Mouse (Mus musculus): ENCODE measurements at regions not wholly inside any gene's neighbourhood (a gene's known extent, or its start where the extent isn't known, plus 50 kb on each side); places are given as distances from the start of the nearest gene placed in this dataset.

GRCm38 (mm10) chr11:113032487-113033228 is 250.6 kb downstream of the Sox9 start:
- DNase-seq, result no peak

DNA sequence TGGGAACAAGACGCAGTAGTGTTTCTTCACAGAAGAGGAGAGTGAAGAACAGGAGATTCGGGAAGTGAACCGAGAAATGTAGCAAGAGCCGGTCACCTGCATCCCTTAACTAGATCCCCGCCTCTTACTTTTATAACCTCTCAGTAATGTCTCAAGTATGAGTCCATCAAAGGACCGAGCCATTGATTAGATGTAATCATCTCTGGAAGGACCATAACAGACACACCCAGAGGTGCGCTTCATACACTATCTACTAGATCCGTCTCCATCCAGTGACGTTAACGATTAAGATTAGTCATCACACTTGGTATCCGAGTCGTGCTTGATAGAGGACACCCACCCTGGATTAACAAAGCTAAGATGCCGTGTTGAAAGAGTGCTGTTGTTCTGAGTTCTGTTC is 252.9 kb downstream of the Sox9 start:
- DNase-seq, result no peak

GRCm38 (mm10) chr11:113037736-113038135 is 255.7 kb downstream of the Sox9 start:
- DNase-seq, result no peak

GRCm38 (mm10) chr11:113042710-113043109 is 260.7 kb downstream of the Sox9 start:
- DNase-seq, result no peak

DNA sequence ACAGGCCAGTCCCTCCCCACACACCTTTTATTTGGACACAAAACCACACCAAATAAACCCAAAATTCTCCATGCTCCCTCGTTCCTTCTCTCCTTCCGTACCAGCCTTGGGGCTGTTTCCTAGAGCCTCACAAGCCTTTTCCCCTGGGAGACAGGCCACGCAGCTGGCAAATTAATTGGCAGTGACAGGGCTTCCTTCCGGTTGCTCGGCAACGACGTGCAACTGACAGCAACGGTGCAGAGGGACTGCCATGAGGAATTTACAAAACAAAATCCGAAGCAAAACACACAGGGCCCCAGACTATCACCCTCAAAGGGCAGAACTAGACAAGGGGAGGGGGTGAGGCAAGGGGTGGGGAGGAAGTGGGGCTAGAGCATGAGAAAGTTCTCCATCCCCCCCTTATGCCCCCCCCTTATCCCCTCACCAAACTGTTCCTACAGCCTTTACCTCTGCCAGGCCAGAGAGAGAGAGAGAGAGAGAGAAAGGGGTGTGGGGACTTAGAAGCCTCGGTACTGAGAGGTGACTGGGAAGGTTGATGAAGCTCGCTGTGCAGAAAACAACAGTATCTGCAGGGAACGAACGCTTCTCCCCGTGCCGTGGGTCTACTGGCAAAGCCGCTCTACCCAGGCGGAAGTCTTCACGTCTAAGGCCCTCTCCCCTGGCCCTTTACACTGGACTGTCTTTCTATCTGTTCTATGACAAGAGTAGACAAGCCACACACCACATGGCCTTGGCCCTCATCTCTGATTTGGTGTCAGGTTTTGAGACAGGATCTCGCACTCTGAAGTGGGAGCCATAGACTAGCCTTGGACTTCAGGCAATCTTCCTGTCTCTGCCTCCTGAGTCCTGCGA is 264.4 kb downstream of the Sox9 start:
- peak; percentile 53 to 64 for DNase-seq

DNA sequence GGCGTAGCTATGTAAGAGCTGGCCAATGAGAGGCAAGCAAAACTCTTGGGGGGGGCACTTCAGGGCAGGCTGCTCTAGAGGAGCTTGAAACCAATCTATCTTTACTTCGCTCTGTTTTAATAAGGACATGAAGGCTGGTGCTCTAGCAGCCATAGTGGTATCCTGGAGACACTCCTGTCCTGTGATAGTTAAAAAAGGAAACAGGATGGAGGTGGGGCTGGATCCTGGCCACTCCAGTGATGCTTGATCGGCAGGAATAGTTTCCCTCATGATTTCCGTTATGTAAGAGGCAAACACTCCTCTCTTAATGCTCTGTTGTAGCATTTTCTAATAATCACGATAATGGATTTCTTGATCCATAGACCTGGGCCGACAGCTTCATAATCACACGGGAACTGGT is 266.1 kb downstream of the Sox9 start:
- DNase-seq, result peak; percentile 27 to 52

DNA sequence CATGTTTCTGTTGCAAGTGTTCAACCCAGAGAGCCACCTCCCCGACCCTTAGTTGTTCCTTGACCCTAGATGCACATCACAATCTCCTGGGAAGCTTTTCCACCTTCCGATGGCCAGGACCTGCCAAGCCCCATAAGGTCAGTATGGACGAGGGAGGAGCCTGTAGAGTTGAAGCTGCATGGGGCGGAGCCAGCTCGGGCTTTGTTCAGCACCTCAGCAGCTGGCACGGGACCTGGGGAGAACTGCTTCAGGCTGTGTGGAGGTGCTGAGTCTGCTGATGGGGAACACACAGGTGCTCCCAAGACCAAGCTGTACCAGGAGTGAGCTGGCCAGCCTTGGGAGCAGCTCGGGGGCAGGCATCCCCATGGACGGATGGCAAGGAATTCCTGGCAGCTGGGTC is 267.6 kb downstream of the Sox9 start:
- no peak for DNase-seq

- no peak for DNase-seq
These were observed 270.5 kb downstream of the Sox9 start for GRCm38 (mm10) chr11:113052536-113052935.

GRCm38 (mm10) chr11:113056042-113056632 is 274.1 kb downstream of the Sox9 start:
- DNase-seq, result no peak

DNA sequence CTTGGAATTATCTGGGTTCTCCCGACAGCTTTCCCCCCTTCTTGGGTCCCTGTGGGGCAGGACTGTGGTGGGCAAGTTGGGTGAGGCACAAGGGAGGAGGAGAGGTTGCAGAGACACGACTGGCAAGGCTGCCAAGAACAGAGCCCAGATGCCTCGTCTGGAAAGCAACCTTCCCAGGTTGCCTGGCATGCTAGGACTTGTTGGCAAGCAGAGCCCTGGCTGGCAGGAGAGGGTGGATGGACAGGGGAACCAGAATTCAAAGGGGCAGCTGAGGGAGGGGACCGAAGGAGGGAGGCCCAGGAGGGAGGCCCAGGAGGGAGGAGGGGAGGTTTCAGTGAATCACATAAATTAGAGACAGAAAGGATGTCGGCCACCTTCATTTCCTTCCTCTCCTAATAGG is 274.8 kb downstream of the Sox9 start:
- DNase-seq, result no peak

- no peak for DNase-seq
These were observed 288.3 kb downstream of the Sox9 start for GRCm38 (mm10) chr11:113070365-113070764.

- no peak for DNase-seq
These were observed 289.9 kb downstream of the Sox9 start for GRCm38 (mm10) chr11:113071942-113072341.

DNA sequence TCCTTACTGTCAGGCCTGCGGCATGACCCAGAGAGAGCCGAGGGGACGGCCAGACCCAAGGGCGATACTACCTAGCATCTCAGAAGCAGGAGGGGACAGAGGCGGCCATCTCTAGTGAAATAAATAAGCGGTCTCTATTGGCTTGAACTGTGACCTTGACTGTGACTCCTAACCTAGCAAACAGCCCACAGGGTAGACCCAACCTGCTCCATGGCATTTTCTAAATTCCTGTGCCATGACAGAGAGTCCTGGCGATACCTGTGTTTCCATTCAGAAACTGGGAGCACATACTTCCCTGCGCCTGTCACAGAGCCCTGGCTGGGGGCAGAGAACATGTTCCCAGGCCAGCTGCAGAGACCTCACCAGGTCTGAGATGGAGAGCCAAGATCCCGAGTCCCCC is 292.3 kb downstream of the Sox9 start:
- DNase-seq, result no peak

DNA sequence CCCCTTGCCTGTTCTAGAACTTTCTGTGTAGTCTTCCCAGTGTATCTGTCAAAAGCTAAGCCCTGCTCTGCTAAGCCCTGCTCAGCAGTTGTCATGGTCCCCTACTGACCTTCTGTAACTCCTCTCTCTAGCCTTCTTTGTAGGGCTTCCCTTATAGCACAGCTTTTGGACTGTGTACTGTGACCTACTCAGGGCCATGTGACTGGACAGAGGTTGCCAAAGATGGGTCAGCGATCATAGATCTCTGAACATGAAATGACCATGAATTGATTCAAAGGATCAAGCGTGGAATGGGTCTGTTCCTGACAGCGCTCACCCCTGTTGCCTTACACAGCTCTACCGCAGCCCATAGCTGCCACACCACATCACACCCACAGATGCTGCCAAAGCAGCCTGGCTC is 294.3 kb downstream of the Sox9 start:
- DNase-seq, result no peak

DNA sequence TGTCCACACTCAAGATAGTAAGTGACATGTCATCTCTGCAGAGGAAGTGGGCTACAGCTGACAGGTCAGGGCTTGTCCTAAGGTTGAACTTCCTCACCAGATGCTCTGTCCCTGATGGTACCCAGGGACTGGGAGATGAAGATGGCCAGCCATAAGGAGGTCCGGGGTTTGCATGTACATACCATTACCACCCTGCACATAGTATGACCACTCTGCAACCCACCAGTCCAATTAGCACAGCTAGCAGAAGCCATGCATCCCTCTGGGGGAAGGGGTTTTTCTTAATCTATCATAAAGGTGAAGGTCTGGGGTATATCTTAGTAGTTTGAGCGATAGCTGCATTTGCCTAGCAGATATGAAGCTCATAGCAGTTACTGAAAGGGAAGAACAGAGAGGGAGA is 298.3 kb downstream of the Sox9 start:
- DNase-seq, result no peak

GRCm38 (mm10) chr11:113084442-113084841 is 302.4 kb downstream of the Sox9 start:
- DNase-seq, result no peak

DNA sequence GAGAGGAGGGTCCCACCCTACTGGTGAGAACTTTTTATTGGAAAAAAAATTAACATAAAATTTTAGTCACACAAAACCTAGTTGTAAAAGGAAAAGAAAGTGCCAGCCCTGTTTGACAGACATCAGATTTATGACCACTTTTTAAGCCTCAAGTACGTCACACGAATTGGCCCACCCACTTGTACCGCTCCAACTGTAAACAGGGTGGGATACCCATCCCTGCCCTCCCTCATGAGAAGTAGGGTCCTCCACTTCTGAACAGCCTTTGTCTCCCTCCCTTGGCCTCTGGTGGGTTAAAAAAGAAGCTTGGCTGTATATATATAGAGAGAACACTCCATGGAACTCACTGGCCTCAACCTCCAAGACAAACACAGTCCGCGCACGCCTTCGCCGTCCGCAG is 303.5 kb downstream of the Sox9 start:
- no peak for DNase-seq

GRCm38 (mm10) chr11:113087084-113087483 is 305.1 kb downstream of the Sox9 start:
- no peak for DNase-seq

DNA sequence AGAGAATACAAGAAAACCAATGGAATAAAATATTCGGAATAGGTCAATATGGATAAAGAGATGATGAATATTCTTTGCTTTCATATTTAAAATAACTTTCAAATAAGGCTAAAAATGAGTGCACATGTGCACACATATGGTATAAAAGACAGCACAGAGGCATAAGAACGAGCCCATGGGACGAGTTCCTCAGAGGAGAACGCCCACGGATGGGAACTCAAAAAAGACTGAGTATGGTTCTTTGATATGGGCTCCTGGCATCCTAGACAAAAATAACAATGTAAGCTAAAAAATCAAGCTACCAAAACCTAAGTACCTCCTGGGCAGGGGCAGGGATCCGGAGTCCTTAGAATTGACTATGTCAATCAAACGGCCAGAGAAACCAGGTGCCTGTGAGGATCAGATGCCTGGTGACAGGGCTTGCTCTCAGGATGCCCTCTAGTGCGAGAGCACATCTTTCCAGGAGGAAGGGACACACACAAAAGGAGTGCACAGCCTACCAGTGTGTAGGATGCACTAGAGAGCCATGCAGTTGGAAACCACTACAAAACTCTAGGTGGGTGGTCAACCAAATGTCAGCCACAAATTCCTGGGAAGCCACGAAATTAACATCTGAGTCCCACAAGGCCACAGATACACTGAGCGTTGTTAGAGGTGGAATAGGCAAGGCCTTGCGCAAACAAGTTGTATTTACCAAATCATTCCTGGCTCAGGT is 307.8 kb downstream of the Sox9 start:
- DNase-seq, result no peak

DNA sequence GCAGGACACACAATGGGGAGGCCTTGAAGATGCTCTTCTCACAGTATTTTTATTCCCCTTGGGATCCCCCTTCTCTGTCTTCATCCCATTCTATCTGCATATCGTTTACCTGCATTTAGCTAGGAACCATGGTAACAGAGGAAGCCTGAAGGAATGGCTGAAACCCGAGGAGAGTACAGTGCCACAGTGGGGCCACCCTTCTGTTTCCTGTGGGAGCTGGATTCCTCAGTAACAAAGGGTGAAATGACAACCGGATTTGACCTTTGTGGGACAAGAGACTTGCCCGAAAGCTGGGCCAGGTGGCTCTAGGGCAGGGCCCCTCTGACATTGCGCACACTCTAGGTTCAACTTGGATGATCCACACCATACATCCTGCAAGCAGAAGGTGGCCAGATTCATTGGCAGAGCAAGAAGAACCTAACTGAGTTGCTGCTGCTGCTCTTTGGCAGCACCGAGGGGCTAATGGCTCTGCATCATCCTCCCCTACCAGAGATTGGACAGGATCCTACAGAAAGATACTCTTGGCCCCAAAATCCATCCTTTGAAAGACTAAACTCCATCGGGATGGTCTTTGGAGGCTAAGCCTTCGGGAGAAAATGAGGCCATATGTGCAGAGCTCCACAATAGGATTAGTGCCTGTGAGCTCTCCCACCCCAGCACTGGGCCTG is 310.0 kb downstream of the Sox9 start:
- no peak for DNase-seq

- no peak for DNase-seq
These were observed 311.9 kb downstream of the Sox9 start for GRCm38 (mm10) chr11:113093895-113094445.

DNA sequence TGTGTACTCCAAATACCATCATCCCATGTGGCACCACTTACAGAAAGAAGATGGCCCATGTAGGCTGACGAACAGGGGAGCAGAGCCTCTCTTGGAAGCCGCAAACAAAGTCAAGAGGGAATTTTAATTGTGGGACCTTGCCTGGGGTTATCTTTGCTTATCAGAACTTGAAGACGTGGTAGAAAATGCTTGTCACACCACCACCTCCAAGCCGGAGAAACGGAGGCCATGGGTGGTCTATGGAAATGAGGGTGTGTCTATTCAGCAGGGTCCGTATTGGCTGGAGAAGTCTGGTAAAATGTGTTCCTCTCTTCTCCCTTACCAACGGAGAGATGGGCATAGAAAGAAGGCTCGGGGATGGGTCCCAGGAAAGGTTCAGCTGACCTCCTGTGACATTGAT is 313.6 kb downstream of the Sox9 start:
- DNase-seq, result no peak
